In the genomic region with DNA sequence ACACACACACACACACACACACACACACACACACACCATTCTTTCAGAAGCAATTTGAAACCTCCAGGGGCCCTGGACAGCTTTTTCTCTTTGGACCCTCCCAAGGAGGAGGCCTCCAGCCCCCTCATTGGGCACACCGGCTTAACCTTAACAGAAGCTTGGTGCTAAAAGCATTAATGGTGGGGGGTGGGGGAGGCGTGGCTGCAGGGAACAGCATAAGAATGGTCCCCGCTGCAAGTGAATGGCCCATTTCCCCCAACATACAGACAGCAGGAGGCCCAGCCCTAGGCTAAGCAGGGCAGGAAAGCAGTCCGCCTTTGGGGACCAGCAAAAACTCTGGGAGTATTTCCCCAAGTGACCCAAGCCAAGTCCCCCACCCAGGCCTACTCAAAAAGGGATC, we compare ENCODE assay signal across 13 mouse cellular contexts. TPM values are rescaled to one million over a fixed set of nuclear protein-coding genes. Genes with fewer than 3 reads are reported as not detected.
DNase-seq lines count a peak whose midpoint lies in the region; ATAC-seq and TF ChIP-seq lines count a peak whose summit lies in the region.
"Had no signal": no experiment of that assay in that cellular context is flagged by ENCODE, and none has a peak within 500 bp of the region (broad histone marks: within the 10 kb centered on the region; RNA-seq: fewer than 3 reads in every experiment).

No protein-coding gene starts in this region.

- peak overlapping the region; percentile 75; the same call in 1 of the 2 replicates for H3K4me2 ChIP-seq in heart, embryonic 14.5 days (ENCODE audit: low read length)
- no peak overlapping the region for H3K4me2 ChIP-seq in midbrain, embryonic 11.5 days
- H3K4me2 ChIP-seq in midbrain, postnatal 0 days (ENCODE audit: low read depth, low read length, poor library complexity, severe bottlenecking): no peak overlapping the region
- peak overlapping the region; percentile 94 for H3K4me2 ChIP-seq in embryonic facial prominence, embryonic 12.5 days (replicated peaks)
- 0 out of 2 replicates have a peak overlapping the region, but pooled peaks have one; percentile 5 for H3K4me2 ChIP-seq in neural tube, embryonic 12.5 days (replicated peaks)

- H3K27me3 ChIP-seq in heart, embryonic 14.5 days (ENCODE audit: control insufficient read depth, insufficient read depth, low read length): peaks cover 26% of the 10 kb centered on the region; the same call in 1 of the 2 replicates
- H3K27me3 ChIP-seq in heart, adult 2 months (ENCODE audit: control insufficient read depth, insufficient read depth, low read length): no peaks in the 10 kb centered on the region
- H3K27me3 ChIP-seq in midbrain, embryonic 11.5 days (ENCODE audit: control insufficient read depth, insufficient read depth, low read length): peaks cover 53% of the 10 kb centered on the region
- H3K27me3 ChIP-seq in midbrain, postnatal 0 days (ENCODE audit: insufficient read depth, low read length): peaks cover 22% of the 10 kb centered on the region
- H3K27me3 ChIP-seq in embryonic facial prominence, embryonic 12.5 days: peaks cover 63% of the 10 kb centered on the region
- peaks cover 49% of the 10 kb centered on the region for H3K27me3 ChIP-seq in neural tube, embryonic 12.5 days (replicated peaks)

- H3K4me1 ChIP-seq in heart, embryonic 14.5 days (ENCODE audit: control insufficient read depth in 2 of 2, insufficient read depth in 2 of 2, low read length in 2 of 2): peaks cover 39 to 64% of the 10 kb centered on the region in 2 experiments
- H3K4me1 ChIP-seq in heart, adult 2 months (ENCODE audit: control insufficient read depth, insufficient read depth, low read length): peaks cover 12% of the 10 kb centered on the region
- H3K4me1 ChIP-seq in midbrain, embryonic 11.5 days (ENCODE audit: control insufficient read depth, insufficient read depth, low read length): peaks cover 29% of the 10 kb centered on the region
- H3K4me1 ChIP-seq in midbrain, postnatal 0 days (ENCODE audit: insufficient read depth, low read length): peaks cover 9% of the 10 kb centered on the region
- H3K4me1 ChIP-seq in embryonic facial prominence, embryonic 12.5 days: peaks cover 50% of the 10 kb centered on the region
- peaks cover 52% of the 10 kb centered on the region for H3K4me1 ChIP-seq in neural tube, embryonic 12.5 days

- no peaks in the 10 kb centered on the region for H3K9me3 ChIP-seq in heart, embryonic 14.5 days (ENCODE audit: control insufficient read depth, low read length)
- H3K9me3 ChIP-seq in midbrain, embryonic 11.5 days (ENCODE audit: control insufficient read depth, low read length): no peaks in the 10 kb centered on the region
- no peaks in the 10 kb centered on the region for H3K9me3 ChIP-seq in midbrain, postnatal 0 days (ENCODE audit: low read length)
- no peaks in the 10 kb centered on the region for H3K9me3 ChIP-seq in embryonic facial prominence, embryonic 12.5 days
- H3K9me3 ChIP-seq in neural tube, embryonic 12.5 days: no peaks in the 10 kb centered on the region
- H3K9me3 ChIP-seq: heart, embryonic 12.5 days; hindbrain, embryonic 15.5 days had no signal

- ATAC-seq in heart, embryonic 14.5 days (ENCODE audit: insufficient number of reproducible peaks, insufficient read depth, low FRiP score, low read depth): no peak
- no peak for ATAC-seq in midbrain, embryonic 11.5 days (ENCODE audit: low FRiP score)
- ATAC-seq in midbrain, postnatal 0 days (ENCODE audit: low FRiP score): no peak
- ATAC-seq in embryonic facial prominence, embryonic 12.5 days (ENCODE audit: insufficient number of reproducible peaks, insufficient read depth, low FRiP score, low TSS enrichment): no peak
- no peak for ATAC-seq in neural tube, embryonic 12.5 days (ENCODE audit: low FRiP score, low read depth)

- no peak for DNase-seq in heart, adult 2 months
- DNase-seq in midbrain, embryonic 11.5 days (ENCODE audit: low spot score, missing footprints): peak; percentile 86
- DNase-seq in midbrain, postnatal 0 days (ENCODE audit: low spot score): no peak
- no peak for DNase-seq in right cerebral cortex, postnatal 10 days (ENCODE audit: low spot score in 2 of 2)
- DNase-seq in thymus, postnatal 10 days (ENCODE audit: low spot score in 2 of 2): no peak
- DNase-seq: layer of hippocampus, postnatal 36 days; right cerebral cortex, postnatal 25 days; thymus, postnatal 25 days had no signal

- H3K79me2 ChIP-seq in heart, adult 2 months (replicated peaks; ENCODE audit: control insufficient read depth, insufficient read depth, low read length): no peaks in the 10 kb centered on the region

- TF ChIP-seq EP300 in heart, adult 2 months (IDR thresholded peaks at IDR 0.05; ENCODE audit: insufficient read depth, low read depth, low read length): no peak

- intact Hi-C loops in heart, adult 2 months (cut with DNase I): loop anchor here (5.0 kb wide), 1 partner anchor 156 kb away; no protein-coding TSS in a partner anchor

- H3K9ac ChIP-seq in heart, embryonic 14.5 days (ENCODE audit: low read length): peak overlapping the region; percentile 18; the same call in 1 of the 2 replicates
- H3K9ac ChIP-seq in heart, adult 2 months (ENCODE audit: low read depth, low read length): no peak overlapping the region
- no peak overlapping the region for H3K9ac ChIP-seq in midbrain, embryonic 11.5 days (ENCODE audit: low read length)
- H3K9ac ChIP-seq in midbrain, postnatal 0 days (replicated peaks; ENCODE audit: low read length, poor library complexity, severe bottlenecking): no peak overlapping the region
- no peak overlapping the region for H3K9ac ChIP-seq in embryonic facial prominence, embryonic 12.5 days
- no peak overlapping the region for H3K9ac ChIP-seq in neural tube, embryonic 12.5 days
- H3K9ac ChIP-seq: hindbrain, embryonic 15.5 days had no signal

- peaks cover 20% of the 10 kb centered on the region for H3K36me3 ChIP-seq in heart, embryonic 14.5 days (ENCODE audit: control insufficient read depth, insufficient read depth, low read length)
- peaks cover 10% of the 10 kb centered on the region for H3K36me3 ChIP-seq in heart, adult 2 months (ENCODE audit: control insufficient read depth, insufficient read depth, low read length)
- no peaks in the 10 kb centered on the region for H3K36me3 ChIP-seq in midbrain, embryonic 11.5 days (ENCODE audit: control insufficient read depth, insufficient read depth, low read length)
- H3K36me3 ChIP-seq in midbrain, postnatal 0 days (ENCODE audit: insufficient read depth, low read length): peaks cover 19% of the 10 kb centered on the region
- H3K36me3 ChIP-seq in embryonic facial prominence, embryonic 12.5 days: no peaks in the 10 kb centered on the region
- H3K36me3 ChIP-seq in neural tube, embryonic 12.5 days: peaks cover 5% of the 10 kb centered on the region; the same call in 1 of the 2 replicates
- H3K36me3 ChIP-seq: hindbrain, embryonic 15.5 days had no signal

- no peak for TF ChIP-seq POLR2A in heart, adult 2 months (IDR thresholded peaks at IDR 0.05; ENCODE audit: insufficient read depth, low read depth, low read length)

- WGBS in heart, embryonic 14.5 days: 63% methylated on average over 4 of the region's 4 CpGs
- 84% methylated on average over 4 of the region's 4 CpGs for WGBS in heart, adult 2 months
- WGBS in midbrain, embryonic 11.5 days: 10% methylated on average over 4 of the region's 4 CpGs
- WGBS in midbrain, postnatal 0 days: 62% methylated on average over 4 of the region's 4 CpGs
- 15% methylated on average over 4 of the region's 4 CpGs for WGBS in embryonic facial prominence, embryonic 12.5 days
- 7% methylated on average over 4 of the region's 4 CpGs for WGBS in neural tube, embryonic 12.5 days

- no peak overlapping the region for H3K27ac ChIP-seq in heart, embryonic 14.5 days (replicated peaks in 1 of 2; ENCODE audit: control insufficient read depth in 1 of 2, insufficient read depth in 1 of 2, low read depth in 2 of 2, low read length in 2 of 2)
- no peak overlapping the region for H3K27ac ChIP-seq in heart, adult 2 months
- H3K27ac ChIP-seq in midbrain, embryonic 11.5 days (ENCODE audit: low read depth, low read length): no peak overlapping the region
- no peak overlapping the region for H3K27ac ChIP-seq in midbrain, postnatal 0 days (ENCODE audit: low read depth, low read length)
- no peak overlapping the region for H3K27ac ChIP-seq in embryonic facial prominence, embryonic 12.5 days
- no peak overlapping the region for H3K27ac ChIP-seq in neural tube, embryonic 12.5 days
- H3K27ac ChIP-seq: hindbrain, embryonic 15.5 days had no signal

- no peak overlapping the region for H3K4me3 ChIP-seq in heart, embryonic 14.5 days (ENCODE audit: control insufficient read depth in 1 of 2, insufficient read depth in 1 of 2, low read depth in 1 of 2, low read length in 2 of 2)
- H3K4me3 ChIP-seq in heart, adult 2 months: no peak overlapping the region
- H3K4me3 ChIP-seq in midbrain, embryonic 11.5 days (ENCODE audit: low read depth, low read length): no peak overlapping the region
- no peak overlapping the region for H3K4me3 ChIP-seq in midbrain, postnatal 0 days (ENCODE audit: low read depth, low read length)
- H3K4me3 ChIP-seq in embryonic facial prominence, embryonic 12.5 days: peak overlapping the region; percentile 67
- no peak overlapping the region for H3K4me3 ChIP-seq in neural tube, embryonic 12.5 days

- no peak for TF ChIP-seq CTCF in heart, adult 2 months (IDR thresholded peaks at IDR 0.05)
- no peak for TF ChIP-seq CTCF in midbrain, postnatal 0 days (IDR thresholded peaks at IDR 0.05)

RNA-seq across cellular contexts. Expression of a gene that starts 5.4 kb away (rescaled TPM):
- polyA plus RNA-seq in heart, embryonic 14.5 days (2014; fragmentation: Nextera tagmentation; extraction: Ambion mirVana): 51.5 and 53.3 TPM in 2 replicates
- 10 to 100 TPM; 19.6 to 20.7 TPM for total RNA-seq in heart, adult 2 months (2021)
- 13.2 and 14.2 TPM in 2 replicates for polyA plus RNA-seq in heart, adult 2 months (2012; rRNA removed)
- 3.3 and 3.9 TPM in 2 replicates for polyA plus RNA-seq in midbrain, embryonic 11.5 days (2014; fragmentation: Nextera tagmentation; extraction: Ambion mirVana)
- 64.0 and 67.7 TPM in 2 replicates for total RNA-seq in midbrain, postnatal 0 days (2014; rRNA removed)
- polyA plus RNA-seq in midbrain, postnatal 0 days (2015; fragmentation: Nextera tagmentation; extraction: Ambion mirVana): 53.8 and 54.5 TPM in 2 replicates
- polyA plus RNA-seq in embryonic facial prominence, embryonic 12.5 days (2016; fragmentation: Nextera tagmentation; extraction: Ambion mirVana): 38.4 and 42.8 TPM in 2 replicates
- 12.1 and 13.8 TPM in 2 replicates for polyA plus RNA-seq in neural tube, embryonic 12.5 days (2016; fragmentation: Nextera tagmentation; extraction: Ambion mirVana)

Comparison
In these comparisons a context has a peak if more than half of its experiments do, and no peak if none do; other contexts are left out.
1. H3K4me2 ChIP-seq: peak in heart, embryonic 14.5 days (single experiment), embryonic facial prominence, embryonic 12.5 days (single experiment) and neural tube, embryonic 12.5 days (single experiment); none in midbrain, embryonic 11.5 days (single experiment) and midbrain, postnatal 0 days (single experiment).